Mouse (Mus musculus) thymus, adult 18-20 months (tissue): ENCODE results near the gene Anks1.
A peak's percentile ranks its signal among the peaks of the same experiment; 100 is the strongest.
"Not testable (repeated sequence)": the region's sequence is repeated elsewhere in the genome, so short reads cannot be mapped to it uniquely, and the experiment has no call there.

ENCODE experiments used
- DNase-seq, 2 experiments: peaks; one replicate each; pipeline ENCODE4 v3.0.0; 2022; ENCODE audit warnings: mixed read lengths in 2 of 2

Gene Anks1

DNA sequence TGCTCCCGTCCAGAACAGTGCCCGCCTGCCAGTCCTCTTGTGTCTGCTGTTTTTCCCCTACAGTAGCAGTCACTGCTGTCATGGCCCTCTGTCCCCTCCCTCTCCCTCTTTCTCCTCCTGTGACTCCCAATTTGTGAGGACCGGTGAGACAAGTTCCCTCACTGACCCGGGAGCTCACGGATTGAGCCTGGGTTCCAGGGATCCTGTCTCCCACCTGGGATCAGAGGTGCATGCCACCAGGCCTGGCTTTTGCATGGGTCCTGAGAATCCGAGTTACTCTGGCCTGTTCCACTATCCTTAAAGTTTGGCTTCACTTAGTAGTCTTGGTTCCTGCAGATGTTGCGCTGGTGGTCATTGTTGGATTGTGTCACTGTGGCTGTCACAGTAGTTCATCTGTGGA, 58.4 kb downstream of the Anks1 start:
- no peak for DNase-seq

DNA sequence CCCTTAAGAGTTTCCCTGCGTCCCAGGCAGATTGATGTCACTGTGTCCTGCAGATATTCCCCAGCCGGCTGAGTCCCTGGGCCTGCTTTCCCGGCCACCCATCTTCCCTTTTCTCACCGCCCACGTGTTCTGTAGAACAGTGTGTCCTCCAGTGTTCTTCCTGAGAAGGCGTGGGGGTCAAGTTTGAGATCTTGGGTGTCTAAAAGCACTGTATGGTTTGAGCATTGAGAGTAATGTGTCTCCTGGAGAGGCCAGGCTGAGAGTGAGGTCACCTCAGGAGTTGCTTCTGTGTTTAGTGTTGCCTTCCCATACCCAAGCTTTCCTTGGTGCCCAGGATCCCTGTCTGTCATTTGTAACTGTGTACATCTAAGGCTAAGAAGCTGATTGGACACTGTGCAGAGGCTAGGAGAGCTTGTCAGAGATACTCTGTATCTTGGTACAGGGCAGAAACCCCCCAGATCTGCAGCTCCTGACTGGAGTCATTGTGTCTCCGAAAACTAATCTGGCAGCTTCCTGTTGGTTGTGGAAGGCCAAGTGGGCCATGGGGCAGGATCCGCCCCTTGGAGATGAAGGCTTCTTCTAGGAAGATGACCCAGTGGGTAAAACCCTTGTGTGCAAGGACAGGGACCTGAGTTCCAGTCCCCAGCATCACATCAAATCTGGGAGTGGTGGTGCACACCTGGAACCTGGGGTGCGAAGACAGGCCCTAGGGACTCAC, 59.1 kb downstream of the Anks1 start:
- no peak for DNase-seq

DNA sequence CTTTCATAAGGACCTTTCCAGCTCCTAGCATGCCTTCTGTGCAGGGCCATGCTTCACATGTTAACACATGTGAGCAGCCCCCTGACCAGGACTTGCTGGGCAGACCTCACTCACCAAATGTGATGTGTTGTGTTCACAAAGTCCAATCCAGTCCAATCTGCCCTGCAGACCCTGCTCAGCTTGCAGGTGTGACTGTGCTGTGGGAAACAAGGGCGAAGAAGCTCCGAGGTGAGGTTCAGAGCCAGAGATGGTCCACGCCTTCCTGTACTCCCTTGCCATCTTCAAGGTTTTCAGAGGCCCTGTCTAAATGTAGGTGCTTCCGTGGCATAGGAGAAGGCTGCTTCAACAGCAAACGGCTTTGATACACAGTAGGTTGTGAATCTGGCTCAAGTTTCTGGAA, 59.8 kb downstream of the Anks1 start:
- no peak for DNase-seq

DNA sequence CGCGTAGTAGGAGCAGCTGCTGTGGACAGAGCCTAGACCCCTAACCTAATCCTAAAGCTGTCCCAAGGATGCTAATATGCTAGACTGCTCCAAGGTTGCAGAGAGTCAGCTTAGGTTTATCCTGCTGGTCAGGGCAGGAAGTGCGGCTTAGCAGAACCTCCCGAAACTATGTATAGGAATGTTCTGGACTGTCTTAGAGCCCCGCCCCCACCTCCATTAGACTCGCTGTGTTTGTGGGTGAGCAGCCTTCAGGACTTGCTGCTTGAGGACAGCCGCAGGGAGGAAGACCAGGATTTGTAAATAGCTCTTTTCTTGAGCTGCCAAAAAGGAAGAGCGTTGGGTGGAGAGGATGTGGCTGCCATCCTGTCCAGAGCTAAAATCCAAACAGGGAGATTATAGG, 60.3 kb downstream of the Anks1 start:
- no peak for DNase-seq

DNA sequence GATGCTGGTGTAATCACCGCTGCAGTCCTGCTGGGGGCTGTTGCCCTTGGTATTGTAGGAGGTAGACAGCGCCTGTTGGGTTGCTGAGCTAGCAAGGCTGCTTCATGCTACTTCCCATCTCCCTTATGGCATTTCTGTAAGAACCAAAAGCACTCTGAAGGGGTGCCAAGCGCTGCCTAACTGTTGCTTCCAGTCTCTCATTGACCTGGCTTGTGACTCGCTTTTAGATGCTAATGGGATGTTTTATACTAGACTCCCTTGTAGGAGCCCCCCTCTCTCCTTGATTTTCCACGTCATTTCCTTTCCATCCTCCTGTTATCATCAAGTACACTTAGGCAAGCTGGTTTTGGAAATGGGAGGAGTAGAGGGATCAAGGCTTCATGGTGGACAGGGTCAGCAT, 60.8 kb downstream of the Anks1 start:
- no peak for DNase-seq

DNA sequence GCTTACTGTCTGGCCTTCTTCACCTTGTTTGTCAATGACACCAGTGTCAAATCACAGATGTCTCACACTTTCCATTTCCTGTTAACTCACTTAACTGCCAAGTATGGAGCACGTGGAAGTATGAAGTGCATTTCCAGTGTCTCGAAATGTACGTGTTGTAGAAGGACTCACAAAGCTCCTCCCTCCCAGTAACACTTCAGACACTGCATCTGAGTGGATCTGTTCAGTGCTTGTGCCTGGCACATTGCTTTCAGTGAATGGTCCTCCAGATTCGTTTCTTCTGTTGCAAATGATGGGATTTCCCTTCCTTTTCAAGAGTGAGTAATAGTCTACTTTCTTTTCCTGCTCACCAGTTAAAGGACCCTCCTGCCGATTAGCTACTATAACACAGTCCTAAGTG, 61.2 kb downstream of the Anks1 start:
- DNase-seq: no peak

DNA sequence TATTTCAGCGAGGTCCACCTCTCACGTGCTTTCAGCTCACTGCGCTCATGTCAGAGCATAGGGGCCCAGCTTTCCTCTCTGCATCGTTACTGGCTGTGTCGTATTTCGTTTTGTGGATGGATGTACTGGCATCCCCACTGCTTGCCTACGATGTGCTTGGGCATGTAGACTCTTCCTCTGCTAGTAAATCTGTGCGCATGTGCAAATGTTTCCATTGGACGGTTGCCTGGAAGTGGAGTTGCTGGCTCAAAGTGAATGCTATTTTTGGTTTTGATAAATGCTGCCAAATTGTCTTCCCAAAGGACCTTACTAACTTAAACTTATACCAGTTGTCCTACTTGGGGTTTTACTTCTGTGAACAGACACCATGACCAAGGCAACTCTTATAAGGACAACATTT, 62.4 kb downstream of the Anks1 start:
- no peak for DNase-seq

DNA sequence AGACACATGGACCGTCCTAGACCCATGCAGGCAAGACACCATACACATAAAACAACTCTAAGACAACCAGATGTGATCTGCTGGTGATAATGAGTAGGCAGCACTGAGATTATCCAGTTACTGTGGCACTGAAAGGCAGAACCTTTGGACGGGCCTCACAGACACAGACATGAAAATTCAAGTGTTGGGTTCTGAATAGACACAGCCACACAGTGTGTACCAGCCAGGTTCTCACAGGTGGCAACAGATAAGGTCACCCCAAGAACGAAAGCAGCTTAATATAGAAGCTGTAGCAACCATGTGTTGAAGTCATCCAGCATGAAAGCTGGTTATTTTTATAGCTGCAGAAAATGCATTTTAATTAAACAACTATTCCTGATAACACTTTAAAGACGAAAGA, 64.2 kb downstream of the Anks1 start:
- DNase-seq: no peak

DNA sequence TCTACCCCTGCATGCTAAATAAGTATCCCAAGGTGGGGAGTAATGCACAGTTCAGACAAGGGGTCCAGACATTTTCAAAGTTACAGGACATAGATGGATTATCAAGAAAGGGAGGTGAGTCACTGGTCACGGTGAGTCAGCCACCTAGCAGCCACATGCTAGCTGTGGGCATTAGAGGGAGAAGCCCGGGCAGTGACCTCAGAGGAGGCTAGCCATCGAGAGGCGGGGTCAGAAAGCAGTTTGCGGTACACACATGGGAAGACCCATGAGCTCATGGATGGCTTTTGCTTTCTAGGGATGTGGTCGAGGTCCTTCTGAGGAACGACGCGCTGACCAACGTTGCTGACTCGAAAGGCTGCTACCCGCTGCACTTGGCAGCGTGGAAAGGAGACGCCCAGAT, 67.2 kb downstream of the Anks1 start:
- no peak for DNase-seq

DNA sequence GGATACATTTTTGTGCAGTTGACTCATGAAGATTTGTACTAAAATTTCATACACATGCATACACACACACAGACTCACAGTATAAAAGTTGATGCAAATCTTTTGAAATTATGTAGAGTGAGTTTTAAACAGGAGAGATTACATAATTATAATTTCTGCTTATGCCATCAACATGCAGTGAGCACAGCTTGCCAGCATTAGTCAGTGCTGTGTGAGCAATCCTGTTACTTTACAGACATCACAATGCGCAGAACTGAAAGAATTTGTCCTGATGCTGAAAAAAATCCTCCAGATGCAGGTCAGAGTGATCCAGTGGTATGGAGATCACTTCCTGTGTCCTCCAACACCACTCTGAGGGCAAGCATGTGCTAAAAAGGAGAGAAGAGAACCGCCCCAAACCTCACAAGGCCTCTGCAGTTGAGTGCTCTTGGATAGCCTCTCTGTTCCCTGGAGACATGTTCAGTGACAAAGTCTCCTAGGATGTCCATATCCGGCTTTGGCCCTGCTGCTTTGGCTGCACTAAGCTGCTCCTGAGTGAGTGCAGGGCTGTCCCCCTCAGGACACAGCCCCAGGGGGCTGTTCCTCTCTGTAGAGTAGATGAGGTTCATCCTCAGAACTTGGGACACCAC, 68.0 kb downstream of the Anks1 start:
- DNase-seq: no peak

DNA sequence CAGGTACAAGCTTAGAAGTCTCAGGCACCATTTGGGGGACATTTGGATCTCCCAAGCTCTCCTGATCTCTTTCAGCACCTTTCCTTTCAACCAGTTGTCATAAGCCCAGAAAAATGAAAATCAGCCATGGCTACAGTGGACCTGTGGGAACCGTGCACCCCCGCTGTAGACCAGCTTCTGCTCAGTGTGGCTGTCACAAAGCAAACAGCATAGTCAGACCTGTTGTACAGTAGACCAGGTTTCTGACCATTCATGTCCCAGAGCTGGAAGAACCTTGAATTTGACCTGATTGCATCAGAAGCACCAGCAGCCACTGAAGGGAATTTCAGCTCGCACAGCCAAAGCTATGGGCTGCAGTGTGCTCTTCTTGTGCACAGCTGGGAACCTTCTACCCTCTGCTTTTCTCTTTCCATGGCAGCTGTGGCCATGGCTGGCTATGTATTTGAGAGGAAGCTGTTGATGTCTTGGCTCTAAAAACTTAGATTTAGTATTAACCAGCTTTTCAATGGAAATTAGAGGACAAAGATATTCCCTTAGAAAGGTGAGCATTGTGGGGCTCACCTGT, 71.4 kb downstream of the Anks1 start:
- no peak for DNase-seq

DNA sequence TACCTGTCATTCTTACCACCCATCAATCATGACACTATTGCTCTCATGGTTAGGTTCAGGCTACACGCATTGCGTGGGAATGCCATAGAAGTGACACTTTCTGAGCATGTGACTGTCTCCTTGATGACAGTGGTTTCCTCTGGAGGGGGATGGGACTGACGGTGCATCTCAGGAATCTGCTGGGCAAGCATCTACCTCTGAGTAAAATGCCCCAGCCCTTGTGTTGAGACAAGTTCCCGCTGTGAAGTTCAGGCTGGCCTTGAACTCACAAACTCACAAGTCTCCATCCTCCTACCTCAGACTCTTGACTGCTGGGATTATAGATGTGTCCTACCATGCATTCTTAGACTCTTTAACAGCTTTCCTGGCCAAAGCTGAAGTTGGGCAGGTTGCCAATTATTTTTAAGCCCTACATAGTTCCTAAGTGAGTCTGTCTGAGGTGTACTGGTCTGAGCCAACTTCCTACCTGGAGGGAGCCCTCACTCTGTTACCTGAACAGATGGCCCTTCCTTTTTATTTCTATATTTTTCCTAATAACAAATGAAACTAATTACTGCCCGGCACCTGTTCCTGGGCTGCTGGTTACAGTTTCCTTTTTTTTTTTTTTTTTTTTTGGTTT, 72.5 kb downstream of the Anks1 start:
- DNase-seq: no peak

DNA sequence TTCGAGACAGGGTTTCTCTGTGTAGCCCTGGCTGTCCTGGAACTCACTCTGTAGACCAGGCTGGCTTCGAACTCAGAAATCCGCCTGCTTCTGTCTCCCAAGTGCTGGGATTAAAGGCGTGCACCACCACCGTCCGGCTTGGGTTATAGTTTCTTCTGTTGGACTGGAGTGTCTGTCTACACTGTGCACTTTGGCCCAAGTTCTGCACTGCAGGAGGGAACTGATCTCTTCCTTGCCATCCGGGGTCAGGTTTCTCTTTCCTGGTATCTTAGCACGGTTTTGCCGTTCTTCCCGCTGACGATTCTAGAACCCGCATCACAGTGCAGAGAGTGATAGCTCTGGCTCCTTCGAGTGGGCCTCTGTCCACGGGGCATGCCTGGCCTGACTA, 73.0 kb downstream of the Anks1 start:
- DNase-seq: not testable (repeated sequence)

DNA sequence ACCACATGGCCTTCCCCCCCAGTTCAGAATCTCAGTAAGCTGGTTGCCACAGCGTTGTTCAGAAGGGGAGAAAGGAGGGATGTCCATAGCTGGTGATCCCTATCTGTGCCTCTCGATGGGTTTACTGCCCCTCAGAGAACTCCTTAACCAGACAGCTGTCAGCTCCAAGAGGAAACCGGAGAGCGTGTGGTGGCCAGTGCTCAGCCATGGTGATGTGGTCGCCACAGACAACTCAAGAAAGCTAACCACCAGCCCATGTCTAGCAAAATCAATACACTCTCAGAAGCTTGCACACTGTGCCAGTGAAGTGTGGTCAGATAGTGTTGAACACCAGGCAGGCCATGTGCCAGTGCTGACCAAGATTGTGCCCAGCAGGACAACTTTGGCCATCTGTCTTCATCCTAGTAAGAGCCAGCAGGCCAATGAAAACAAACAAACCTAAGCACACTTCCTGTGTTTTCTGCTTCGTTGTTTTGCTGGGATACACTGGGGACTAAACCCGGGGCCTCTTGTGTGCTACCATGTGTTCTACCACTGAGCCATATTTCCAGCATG, 73.7 kb downstream of the Anks1 start:
- no peak for DNase-seq

DNA sequence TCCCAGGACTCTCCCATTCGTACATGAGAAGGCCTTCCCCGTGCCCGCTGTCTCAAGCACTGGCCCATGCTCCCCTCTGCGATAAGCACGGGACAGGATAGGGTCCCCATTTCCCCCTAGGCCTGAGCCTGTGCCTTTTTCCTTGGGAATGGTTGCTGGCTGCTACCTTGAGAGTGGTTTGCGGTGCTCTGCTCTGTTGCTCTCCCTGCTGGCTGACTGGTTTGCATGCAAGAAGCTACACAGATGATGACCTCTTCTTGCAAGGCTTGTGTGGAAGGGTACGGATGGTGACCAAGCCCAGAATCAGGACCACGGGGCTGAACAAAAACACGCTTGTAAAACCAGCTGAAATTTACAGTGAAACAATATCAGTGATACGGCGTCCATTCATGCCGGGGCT, 75.3 kb downstream of the Anks1 start:
- no peak for DNase-seq

DNA sequence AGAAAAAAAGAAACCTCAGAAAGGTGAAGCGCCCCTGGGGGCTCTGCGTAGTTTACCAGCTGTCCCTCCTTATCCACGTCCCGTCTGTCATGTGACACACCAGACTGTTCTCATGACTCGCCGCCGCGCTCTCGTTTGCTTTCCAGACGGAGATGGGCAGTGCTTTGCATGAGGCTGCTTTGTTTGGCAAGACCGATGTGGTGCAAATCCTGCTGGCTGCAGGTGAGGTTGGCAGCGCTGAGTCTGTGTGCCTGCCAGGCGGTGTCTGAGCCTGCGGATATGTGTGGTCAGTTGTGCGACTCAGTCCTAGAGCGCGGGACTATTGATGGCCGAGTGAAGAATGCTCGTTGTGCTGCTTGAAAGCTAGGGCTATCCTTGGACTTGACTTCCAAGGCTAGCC, 77.0 kb downstream of the Anks1 start:
- no peak for DNase-seq

DNA sequence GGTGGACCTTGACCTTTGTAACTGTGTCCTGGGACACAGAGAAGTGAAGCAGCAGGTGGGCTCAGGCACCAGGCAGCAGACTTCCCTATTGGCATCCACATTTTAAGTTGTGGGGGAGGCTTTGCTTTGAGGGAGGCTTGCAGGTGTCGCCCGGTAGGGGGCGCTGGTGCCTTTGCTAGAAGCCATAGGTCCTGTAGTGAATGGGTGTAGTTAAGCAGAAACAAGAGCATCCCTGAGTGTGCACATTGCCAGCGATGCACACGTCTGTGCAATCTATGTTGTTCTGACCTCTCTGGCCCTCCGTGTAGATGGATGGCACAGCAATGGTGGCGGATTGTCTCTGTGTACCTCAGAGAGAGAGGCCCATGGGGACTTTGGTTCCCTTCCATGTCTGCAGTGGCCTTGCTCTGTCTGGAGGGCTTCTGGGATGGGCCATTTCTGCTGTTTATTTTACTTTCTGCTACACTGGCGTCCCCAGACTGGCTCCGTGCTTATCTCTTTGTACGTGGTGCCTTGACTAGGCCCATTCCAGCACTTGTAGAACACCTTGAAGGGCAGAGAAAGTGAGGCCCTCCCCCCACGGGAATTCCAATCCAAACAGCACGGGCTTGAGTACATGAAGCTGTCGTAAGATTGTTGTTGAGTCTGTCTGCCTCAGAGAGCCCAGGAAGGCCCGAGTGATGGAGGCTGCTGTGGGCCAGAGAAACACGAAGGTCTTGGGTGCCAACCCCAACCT, 80.9 kb downstream of the Anks1 start:
- peak; percentile 67 to 70 for DNase-seq

DNA sequence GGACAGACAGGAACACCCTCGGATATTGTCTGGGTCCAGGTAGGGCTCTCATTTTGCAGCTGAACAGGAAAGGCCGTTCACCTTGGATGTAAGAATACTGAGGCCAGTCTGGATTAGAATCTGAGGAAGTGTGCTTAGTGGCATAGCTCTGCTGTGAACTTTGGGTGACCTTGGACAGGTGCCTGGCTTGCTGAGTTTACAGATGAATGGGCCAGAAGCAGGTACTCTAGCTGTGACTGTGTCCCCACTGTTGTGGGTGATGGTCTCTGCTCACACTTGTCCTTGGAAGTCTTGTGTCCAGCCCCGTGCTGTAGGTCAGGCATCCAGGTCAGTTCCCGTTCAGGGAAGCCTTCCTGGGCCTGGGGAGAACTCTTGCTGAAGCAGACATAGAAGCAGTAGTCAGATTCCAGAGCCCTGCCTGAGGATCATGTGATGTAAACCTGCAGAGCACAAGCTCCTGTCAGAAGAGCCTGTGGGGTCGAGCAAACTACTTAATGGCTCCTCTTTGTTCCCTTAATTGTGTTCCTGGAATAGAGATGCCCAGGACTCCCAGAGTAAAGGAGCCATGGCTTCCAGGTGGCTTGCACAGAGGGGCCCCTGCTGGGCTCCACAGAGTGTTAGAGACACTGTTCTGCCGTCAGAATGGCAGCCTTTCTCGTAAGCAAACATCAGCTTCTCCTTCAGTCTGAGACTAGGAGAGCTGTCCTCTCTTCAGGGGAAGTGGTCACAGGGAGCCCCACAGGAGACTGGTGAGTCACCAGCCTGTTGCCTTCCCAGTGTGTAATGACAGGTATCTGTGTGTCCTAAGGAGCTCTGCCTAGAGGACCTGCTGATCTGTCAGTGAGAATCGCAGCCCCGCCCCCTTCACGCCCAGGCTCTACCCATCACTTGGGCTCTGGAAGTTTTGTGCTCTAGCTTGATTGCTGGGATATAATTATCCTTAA, 85.2 kb downstream of the Anks1 start:
- DNase-seq: no peak

DNA sequence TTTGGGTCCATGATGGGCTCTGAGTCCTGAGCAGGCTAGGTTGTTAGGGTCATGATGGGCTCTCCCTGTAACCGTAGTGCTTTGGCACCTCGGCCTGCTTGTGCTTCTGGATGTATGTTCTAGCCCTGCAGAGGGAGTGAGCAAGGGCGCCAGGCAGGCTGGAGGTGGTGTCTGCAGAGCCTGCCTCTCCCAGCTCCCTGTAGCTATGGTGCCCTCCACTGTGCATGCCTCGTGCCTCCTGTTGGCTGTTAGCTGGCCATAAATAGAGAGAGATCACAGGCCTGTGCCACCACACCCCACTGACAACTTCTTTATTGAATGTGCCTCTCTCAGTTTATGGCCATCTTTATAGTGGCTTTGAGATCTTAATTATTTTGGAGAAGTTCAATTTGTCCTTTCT, 87.2 kb downstream of the Anks1 start:
- DNase-seq: no peak

DNA sequence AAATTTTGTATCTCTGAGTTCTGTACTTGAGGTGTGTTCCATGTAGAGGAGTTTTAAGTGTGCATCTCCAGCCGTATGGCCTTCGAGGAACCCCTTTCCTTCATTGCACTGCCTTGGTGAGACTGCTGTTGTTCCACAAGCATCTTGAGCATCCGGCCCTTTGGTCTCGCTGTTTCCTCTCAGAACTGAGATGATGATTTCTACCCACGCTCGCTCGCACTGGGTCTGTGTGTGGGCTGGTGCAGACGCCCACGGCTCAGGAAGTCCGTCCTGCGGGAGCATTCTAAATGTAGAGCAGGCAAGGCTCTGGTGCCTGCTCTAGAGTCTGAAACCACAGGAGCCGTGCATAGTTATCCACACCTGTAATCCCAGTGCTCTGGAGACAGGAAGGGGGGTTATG, 88.1 kb downstream of the Anks1 start:
- peak; percentile 55 to 74 for DNase-seq

DNA sequence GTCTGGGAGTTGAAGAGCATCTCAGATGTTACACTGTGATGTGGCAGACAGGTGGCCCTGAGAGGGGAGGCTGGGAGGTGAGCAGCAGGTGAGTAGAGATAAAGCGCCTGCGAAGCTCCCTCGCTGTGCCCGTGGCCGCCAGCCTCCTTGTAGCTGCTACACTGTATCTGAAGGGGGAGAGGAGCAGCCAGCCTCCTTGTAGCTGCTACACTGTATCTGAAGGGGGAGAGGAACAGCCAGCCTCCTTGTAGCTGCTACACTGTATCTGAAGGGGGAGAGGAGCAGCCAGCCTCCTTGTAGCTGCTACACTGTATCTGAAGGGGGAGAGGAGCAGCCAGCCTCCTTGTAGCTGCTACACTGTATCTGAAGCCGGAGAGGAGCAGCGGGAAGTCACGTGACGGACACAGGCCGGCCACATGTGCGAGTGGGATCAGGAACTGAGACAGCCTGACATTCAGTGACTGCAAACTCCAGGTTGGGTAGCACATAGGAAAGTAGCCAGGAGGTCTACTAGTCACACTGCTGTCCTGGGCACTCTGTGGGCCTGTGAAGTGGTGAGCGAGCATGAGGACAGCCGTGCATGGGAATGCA, 90.7 kb downstream of the Anks1 start:
- not testable (repeated sequence) for DNase-seq

DNA sequence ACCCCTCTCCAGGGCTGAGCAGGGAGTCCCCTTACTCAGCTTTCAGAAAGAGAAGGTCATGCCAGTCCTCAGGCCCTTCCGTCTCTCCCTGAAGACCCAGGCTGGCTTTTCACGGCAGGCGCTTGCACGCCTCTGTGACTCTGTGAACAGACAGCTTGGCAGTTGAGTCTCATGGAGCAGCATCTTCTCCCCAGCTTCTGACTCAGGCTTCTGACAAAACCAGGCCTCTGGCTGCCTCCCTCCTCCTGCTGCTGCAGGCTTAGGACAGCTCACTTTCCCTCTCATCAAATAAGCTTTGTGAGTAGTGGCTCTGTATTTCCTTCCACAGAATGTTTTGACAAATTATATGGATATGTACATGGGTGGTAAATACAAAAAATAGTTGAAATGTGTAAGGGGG, 91.3 kb downstream of the Anks1 start:
- no peak for DNase-seq
